Mouse (Mus musculus): ENCODE data around the gene Ust.
"Not testable (repeated sequence)": the region's sequence is repeated elsewhere in the genome, so short reads cannot be mapped to it uniquely, and the experiment has no call there.

Ust gene

GRCm38 (mm10) chr10:8518141-8519013 is at the start of gene Ust:
TSS of gene Ust (minus strand) at chr10:8518825.
- DNase-seq (ENCODE audit: low spot score), result peak; percentile 84

GRCm38 (mm10) chr10:8561366-8561765 is 42.7 kb upstream of the Ust start:
- DNase-seq (ENCODE audit: low spot score), result no peak

- DNase-seq (ENCODE audit: low spot score), result not testable (repeated sequence)
These were observed 40.9 kb upstream of the Ust start for GRCm38 (mm10) chr10:8559566-8559965.

GRCm38 (mm10) chr10:8552239-8552638 is 33.6 kb upstream of the Ust start:
- DNase-seq (ENCODE audit: low spot score), result not testable (repeated sequence)

- not testable (repeated sequence) for DNase-seq (ENCODE audit: low spot score)
These were observed 33.0 kb upstream of the Ust start for GRCm38 (mm10) chr10:8551601-8552000.

GRCm38 (mm10) chr10:8541514-8541913 is 22.9 kb upstream of the Ust start:
- no peak for DNase-seq (ENCODE audit: low spot score)

- DNase-seq (ENCODE audit: low spot score), result no peak
These were observed 16.8 kb upstream of the Ust start for GRCm38 (mm10) chr10:8535445-8535844.

GRCm38 (mm10) chr10:8531651-8532050 is 13.0 kb upstream of the Ust start:
- DNase-seq (ENCODE audit: low spot score), result no peak

GRCm38 (mm10) chr10:8530505-8531051 is 12.0 kb upstream of the Ust start:
- DNase-seq (ENCODE audit: low spot score), result no peak

GRCm38 (mm10) chr10:8529173-8529572 is 10.5 kb upstream of the Ust start:
- DNase-seq (ENCODE audit: low spot score), result peak; percentile 25

GRCm38 (mm10) chr10:8525354-8525753 is 6.7 kb upstream of the Ust start:
- no peak for DNase-seq (ENCODE audit: low spot score)

GRCm38 (mm10) chr10:8521536-8521935 is 2.9 kb upstream of the Ust start:
- no peak for DNase-seq (ENCODE audit: low spot score)

GRCm38 (mm10) chr10:8520766-8521395 is 2.3 kb upstream of the Ust start:
- no peak for DNase-seq (ENCODE audit: low spot score)

GRCm38 (mm10) chr10:8519014-8519491 is 428 bp upstream of the Ust start:
- DNase-seq (ENCODE audit: low spot score), result no peak

- no peak for DNase-seq (ENCODE audit: low spot score)
These were observed 959 bp downstream of the Ust start for GRCm38 (mm10) chr10:8517591-8518140.

GRCm38 (mm10) chr10:8516916-8517524 is 1.6 kb downstream of the Ust start:
- peak; percentile 29 for DNase-seq (ENCODE audit: low spot score)

GRCm38 (mm10) chr10:8513690-8514089 is 4.9 kb downstream of the Ust start:
- DNase-seq (ENCODE audit: low spot score), result no peak

GRCm38 (mm10) chr10:8512222-8512621 is 6.4 kb downstream of the Ust start:
- no peak for DNase-seq (ENCODE audit: low spot score)

- no peak for DNase-seq (ENCODE audit: low spot score)
These were observed 6.9 kb downstream of the Ust start for GRCm38 (mm10) chr10:8511760-8512159.

- no peak for DNase-seq (ENCODE audit: low spot score)
These were observed 12.4 kb downstream of the Ust start for GRCm38 (mm10) chr10:8506247-8506573.

- DNase-seq (ENCODE audit: low spot score), result no peak
These were observed 13.0 kb downstream of the Ust start for GRCm38 (mm10) chr10:8505346-8506246.

Data from ovary, postnatal 36 days (tissue).